Mouse (Mus musculus) kidney, embryonic 16.5 days (tissue): Measurements from ENCODE around the gene 1700028J19Rik. TPM values are rescaled to one million over a fixed set of nuclear protein-coding genes. Genes with fewer than 3 reads are reported as not detected.

ENCODE experiments used
- ATAC-seq: fragments of 200-750 bp; cut with Nextera tagmentation; 2 replicates; pipeline ENCODE4 v1.8.0; 2017; ENCODE audit warnings: moderate TSS enrichment; ENCODE audit not compliant: low FRiP score, low TSS enrichment
- H3K27ac ChIP-seq: fragments of 300-500 bp; sonication (generic); 2 replicates; pipeline ENCODE4 v1.5.1; 2014; ENCODE audit warnings: low read length
- H3K27me3 ChIP-seq: fragments of 300-500 bp; sonication (generic); 2 replicates; pipeline ENCODE4 v1.6.1; 2014; ENCODE audit warnings: low read length, control low read depth, mixed read lengths; ENCODE audit not compliant: insufficient read depth
- H3K36me3 ChIP-seq: fragments of 300-500 bp; sonication (generic); 2 replicates; pipeline ENCODE4 v1.6.1; 2014; ENCODE audit warnings: low read length, control low read depth, mixed read lengths; ENCODE audit not compliant: insufficient read depth
- H3K4me1 ChIP-seq: fragments of 300-500 bp; sonication (generic); 2 replicates; pipeline ENCODE4 v1.6.1; 2014; ENCODE audit warnings: low read length, control low read depth, mixed read lengths; ENCODE audit not compliant: insufficient read depth
- H3K4me2 ChIP-seq: fragments of 300-500 bp; sonication (generic); replicated peaks from 2 replicates; pipeline ENCODE4 v1.6.1; 2014; ENCODE audit warnings: low read depth, low read length
- H3K4me3 ChIP-seq: fragments of 300-500 bp; sonication (generic); 2 replicates; pipeline ENCODE4 v1.5.1; 2014; ENCODE audit warnings: mild to moderate bottlenecking, low read length
- H3K9ac ChIP-seq: fragments of 300-500 bp; sonication (generic); replicated peaks from 2 replicates; pipeline ENCODE4 v1.6.1; 2014; ENCODE audit warnings: low read length
- H3K9me3 ChIP-seq: fragments of 300-500 bp; sonication (generic); 2 replicates; pipeline ENCODE4 v1.6.1; 2016; ENCODE audit warnings: low read length, control low read depth
- WGBS: fragments of 180-500 bp; shearing (Covaris S2); extraction: QIAGEN DNeasy Blood & Tissue Kit; methylation state at CpG from one replicate; pipeline ENCODE4 v1.1.7; 2014; 5-methylcytosine and 5-hydroxymethylcytosine counted together
- polyA plus RNA-seq: library from polyadenylated mRNA; unstranded; fragments of >200 nt; fragmentation: Nextera tagmentation; extraction: Ambion mirVana; gene quantifications from 2 replicates; pipeline ENCODE4 v1.2.1, GENCODE M21; 2015

Gene 1700028J19Rik
- polyA plus RNA-seq, 1 experiment from 2014 or later = 1.9 TPM

DNA sequence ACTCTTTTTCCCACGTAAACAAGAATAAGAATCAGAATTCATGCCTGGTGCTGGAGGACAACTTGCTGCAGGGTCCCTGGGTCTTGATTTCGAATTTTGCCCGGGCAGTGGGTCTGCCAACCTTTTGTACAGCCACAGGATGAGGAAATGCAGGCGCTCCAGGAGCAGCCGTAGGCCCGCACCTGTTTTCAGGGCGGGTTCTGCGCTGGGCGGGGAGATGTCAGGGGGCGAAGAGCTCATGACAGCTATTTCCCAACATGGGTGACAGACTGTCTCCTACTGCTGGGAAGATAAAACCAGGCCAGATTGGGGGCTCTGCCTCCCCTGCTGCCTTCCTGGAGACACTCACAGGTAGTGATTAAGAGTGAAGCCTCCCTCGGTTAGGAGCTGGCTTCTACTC lies 27.6 kb upstream of the 1700028J19Rik start:
- no peak for ATAC-seq
- 36% methylated on average over 11 of the region's 11 CpGs for WGBS
- no peaks in the 10 kb centered on the region for H3K4me1 ChIP-seq
- H3K4me3 ChIP-seq = no peak overlapping the region
- H3K9me3 ChIP-seq = 0 out of 2 replicates have a peak, but pooled peaks cover 4% of the 10 kb centered on the region
- no peak overlapping the region for H3K4me2 ChIP-seq
- no peaks in the 10 kb centered on the region for H3K36me3 ChIP-seq
- H3K27ac ChIP-seq = no peak overlapping the region
- peaks cover 3% of the 10 kb centered on the region; the same call in 1 of the 2 replicates for H3K27me3 ChIP-seq
- no peak overlapping the region for H3K9ac ChIP-seq

- peaks cover 3% of the 10 kb centered on the region; the same call in 1 of the 2 replicates for H3K27me3 ChIP-seq
- no peak overlapping the region for H3K4me2 ChIP-seq
- no peak overlapping the region for H3K27ac ChIP-seq
- 73% methylated on average over 7 of the region's 7 CpGs for WGBS
- 0 out of 2 replicates have a peak, but pooled peaks cover 4% of the 10 kb centered on the region for H3K9me3 ChIP-seq
- no peaks in the 10 kb centered on the region for H3K4me1 ChIP-seq
- H3K4me3 ChIP-seq = no peak overlapping the region
- no peaks in the 10 kb centered on the region for H3K36me3 ChIP-seq
- H3K9ac ChIP-seq = no peak overlapping the region
- no peak for ATAC-seq
These were observed 27.0 kb upstream of the 1700028J19Rik start for GRCm38 (mm10) chr7:44273446-44273845.

DNA sequence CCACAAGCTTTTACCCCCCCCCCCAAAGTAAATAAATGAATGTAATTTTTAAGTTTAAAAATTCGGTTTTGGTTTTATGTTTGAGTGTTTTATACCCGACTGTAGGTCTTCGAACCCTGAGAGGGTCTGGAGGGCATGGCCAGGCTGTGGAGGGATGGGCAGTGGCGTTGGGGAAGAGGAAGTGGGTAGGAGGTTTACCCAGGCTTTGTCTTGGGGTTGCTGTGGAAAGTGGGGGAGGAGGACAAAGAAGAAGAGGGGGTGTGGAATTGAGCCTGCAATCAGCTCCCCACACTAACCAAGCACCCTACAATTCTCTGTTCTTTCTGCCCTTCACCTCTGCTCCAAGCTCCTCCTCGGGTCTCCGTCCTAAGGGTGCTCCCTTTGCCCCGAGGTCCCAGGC lies 26.1 kb upstream of the 1700028J19Rik start:
- Histone ChIP-seq H3K9me3 (no peaks in the 10 kb centered on the region), H3K36me3 (no peaks in the 10 kb centered on the region), H3K4me3 (no peak overlapping the region), H3K4me2 (no peak overlapping the region), H3K9ac (no peak overlapping the region), H3K27ac (no peak overlapping the region), H3K4me1 (no peaks in the 10 kb centered on the region), H3K27me3 (peaks cover 3% of the 10 kb centered on the region; the same call in 1 of the 2 replicates)
- 84% methylated on average over 7 of the region's 7 CpGs for WGBS
- no peak for ATAC-seq

- Histone ChIP-seq H3K27me3 (peaks cover 3% of the 10 kb centered on the region; the same call in 1 of the 2 replicates), H3K4me1 (no peaks in the 10 kb centered on the region), H3K9ac (no peak overlapping the region), H3K9me3 (no peaks in the 10 kb centered on the region), H3K4me2 (no peak overlapping the region), H3K4me3 (no peak overlapping the region), H3K27ac (no peak overlapping the region), H3K36me3 (no peaks in the 10 kb centered on the region)
- no peak for ATAC-seq
- WGBS = 78% methylated on average over 2 of the region's 2 CpGs
These were observed 24.8 kb upstream of the 1700028J19Rik start for GRCm38 (mm10) chr7:44271309-44271708.

GRCm38 (mm10) chr7:44269397-44269796 lies 22.9 kb upstream of the 1700028J19Rik start:
- H3K27me3 ChIP-seq = peaks cover 6% of the 10 kb centered on the region
- no peak for ATAC-seq
- H3K27ac ChIP-seq = no peak overlapping the region
- H3K4me3 ChIP-seq = no peak overlapping the region
- no peak overlapping the region for H3K4me2 ChIP-seq
- no peaks in the 10 kb centered on the region for H3K9me3 ChIP-seq
- H3K9ac ChIP-seq = no peak overlapping the region
- no peaks in the 10 kb centered on the region for H3K4me1 ChIP-seq
- WGBS = 86% methylated on average over 2 of the region's 2 CpGs
- H3K36me3 ChIP-seq = no peaks in the 10 kb centered on the region

GRCm38 (mm10) chr7:44268117-44268516 lies 21.6 kb upstream of the 1700028J19Rik start:
- H3K27ac ChIP-seq = no peak overlapping the region
- H3K4me2 ChIP-seq = no peak overlapping the region
- H3K27me3 ChIP-seq = peaks cover 7% of the 10 kb centered on the region
- H3K9me3 ChIP-seq = no peaks in the 10 kb centered on the region
- 80% methylated on average over 11 of the region's 11 CpGs for WGBS
- no peak overlapping the region for H3K4me3 ChIP-seq
- no peaks in the 10 kb centered on the region for H3K36me3 ChIP-seq
- no peak overlapping the region for H3K9ac ChIP-seq
- no peak for ATAC-seq
- 0 out of 2 replicates have a peak, but pooled peaks cover 2% of the 10 kb centered on the region for H3K4me1 ChIP-seq

DNA sequence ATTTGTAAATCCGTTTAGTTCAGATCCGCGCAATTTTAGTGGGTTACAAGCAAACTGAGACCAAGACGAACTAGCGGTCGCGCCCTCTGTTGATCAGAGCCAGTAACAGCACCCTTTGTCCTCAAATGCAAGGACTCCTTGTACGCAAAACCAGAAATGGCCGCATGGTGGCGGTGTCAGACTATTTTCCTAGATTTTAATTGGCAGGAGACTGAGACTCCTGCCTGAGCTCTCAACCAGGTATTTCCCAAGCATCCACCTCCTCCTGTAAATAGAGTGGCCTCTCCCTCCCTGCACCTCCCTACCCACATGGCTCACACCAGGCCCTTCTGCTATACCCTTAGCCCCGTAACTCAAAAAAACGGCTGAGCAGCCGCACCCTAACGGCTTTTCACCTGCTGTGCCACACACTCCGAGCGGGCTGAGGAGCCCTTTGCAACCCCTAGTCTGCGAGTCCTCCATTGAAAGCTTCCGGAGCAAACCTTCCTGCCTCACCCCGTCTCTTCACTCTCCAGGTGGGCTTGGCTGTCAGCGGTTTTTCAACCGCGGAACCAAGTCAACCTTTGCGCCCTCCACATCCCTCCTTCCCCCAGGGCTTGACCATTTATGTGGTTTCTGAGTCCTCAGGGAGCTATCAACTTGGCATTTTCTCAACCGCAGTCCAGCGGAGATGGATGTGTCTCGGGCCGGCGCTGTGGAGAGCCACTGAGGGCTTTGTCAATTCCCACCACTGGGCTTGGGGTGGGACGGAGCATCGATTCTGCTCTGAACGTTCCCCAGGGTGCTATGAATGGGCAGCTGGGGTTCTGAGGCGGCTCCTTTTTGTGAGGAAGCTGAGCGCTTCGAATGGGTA lies 16.5 kb upstream of the 1700028J19Rik start:
- H3K27ac ChIP-seq = no peak overlapping the region
- 0 out of 2 replicates have a peak, but pooled peaks cover 4% of the 10 kb centered on the region for H3K4me1 ChIP-seq
- H3K9ac ChIP-seq = 0 out of 2 replicates have a peak overlapping the region, but pooled peaks have one; percentile 20
- peak; percentile 50 for ATAC-seq
- H3K36me3 ChIP-seq = no peaks in the 10 kb centered on the region
- no peaks in the 10 kb centered on the region for H3K9me3 ChIP-seq
- peak overlapping the region; percentile 51 for H3K4me2 ChIP-seq
- H3K27me3 ChIP-seq = peaks cover 16% of the 10 kb centered on the region
- peak overlapping the region; percentile 25 for H3K4me3 ChIP-seq
- 2% methylated on average over 34 of the region's 34 CpGs for WGBS

- Histone ChIP-seq H3K9me3 (no peaks in the 10 kb centered on the region), H3K4me3 (no peak within 1 kb of the TSS), H3K36me3 (no peaks in the 10 kb centered on the region), H3K27me3 (peaks cover 16% of the 10 kb centered on the region), H3K27ac (no peak within 1 kb of the TSS), H3K9ac (no peak within 1 kb of the TSS), H3K4me2 (no peak within 1 kb of the TSS), H3K4me1 (0 out of 2 replicates have a peak, but pooled peaks cover 4% of the 10 kb centered on the region)
- 48% methylated on average over 5 of the region's 5 CpGs for WGBS
- no peak for ATAC-seq
These were observed 14.7 kb upstream of the 1700028J19Rik start, which contains the start of gene Gm15517 for GRCm38 (mm10) chr7:44261147-44261546. Gm15517 (plus strand) TSS chr7:44261447.

DNA sequence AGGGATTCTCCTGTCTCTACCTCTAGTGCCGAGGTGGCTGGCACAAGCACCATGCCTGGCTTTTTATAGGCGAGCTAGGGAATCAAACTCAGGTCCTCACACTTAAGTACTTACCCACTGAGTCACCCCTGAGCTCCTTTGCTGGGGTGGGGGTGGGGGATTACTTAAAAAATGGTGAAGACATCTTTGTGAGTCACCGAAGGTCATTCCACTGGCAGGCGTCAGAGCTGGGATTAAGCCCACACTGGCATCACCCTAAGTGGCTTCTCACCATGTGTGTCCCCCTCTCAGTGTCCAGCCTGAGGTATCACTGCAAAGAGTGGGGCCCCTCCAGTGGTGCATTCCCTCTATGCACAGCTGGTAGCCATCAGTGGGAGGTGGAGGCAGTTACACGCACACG lies 13.9 kb upstream of the 1700028J19Rik start:
- H3K4me1 ChIP-seq = 0 out of 2 replicates have a peak, but pooled peaks cover 4% of the 10 kb centered on the region
- no peak overlapping the region for H3K9ac ChIP-seq
- no peaks in the 10 kb centered on the region for H3K9me3 ChIP-seq
- no peak overlapping the region for H3K4me3 ChIP-seq
- ATAC-seq = no peak
- no peak overlapping the region for H3K27ac ChIP-seq
- H3K27me3 ChIP-seq = peaks cover 16% of the 10 kb centered on the region
- no peak overlapping the region for H3K4me2 ChIP-seq
- 75% methylated on average over 6 of the region's 6 CpGs for WGBS
- no peaks in the 10 kb centered on the region for H3K36me3 ChIP-seq

GRCm38 (mm10) chr7:44257278-44257677 lies 10.8 kb upstream of the 1700028J19Rik start, which contains the start of gene Acp4:
Acp4 (minus strand) TSS chr7:44257378.
- no peak within 1 kb of the TSS for H3K4me2 ChIP-seq
- H3K36me3 ChIP-seq = peaks cover 18% of the 10 kb centered on the region
- H3K4me3 ChIP-seq = no peak within 1 kb of the TSS
- WGBS = 76% methylated on average over 4 of the region's 4 CpGs
- no peaks in the 10 kb centered on the region for H3K4me1 ChIP-seq
- H3K27me3 ChIP-seq = 0 out of 2 replicates have a peak, but pooled peaks cover 9% of the 10 kb centered on the region
- H3K9ac ChIP-seq = no peak within 1 kb of the TSS
- H3K27ac ChIP-seq = no peak within 1 kb of the TSS
- H3K9me3 ChIP-seq = no peaks in the 10 kb centered on the region
- ATAC-seq = no peak
